Mouse (Mus musculus) spleen, adult 2 months (tissue): ENCODE data around the gene Hip1r.

Source experiments
- CTCF ChIP-seq: fragments of 200-500 bp; IDR thresholded peaks from 2 replicates; pipeline ENCODE4 v1.5.1; 2011; ENCODE audit warnings: mild to moderate bottlenecking, inconsistent platforms; ENCODE audit not compliant: insufficient read depth, insufficient read length, insufficient replicate concordance; ENCODE audit errors: extremely low read depth
- POLR2A ChIP-seq: fragments of 200-500 bp; IDR thresholded peaks from 2 replicates; pipeline ENCODE4 v1.6.1; 2011; ENCODE audit warnings: low read depth, low read length, inconsistent platforms

DNA sequence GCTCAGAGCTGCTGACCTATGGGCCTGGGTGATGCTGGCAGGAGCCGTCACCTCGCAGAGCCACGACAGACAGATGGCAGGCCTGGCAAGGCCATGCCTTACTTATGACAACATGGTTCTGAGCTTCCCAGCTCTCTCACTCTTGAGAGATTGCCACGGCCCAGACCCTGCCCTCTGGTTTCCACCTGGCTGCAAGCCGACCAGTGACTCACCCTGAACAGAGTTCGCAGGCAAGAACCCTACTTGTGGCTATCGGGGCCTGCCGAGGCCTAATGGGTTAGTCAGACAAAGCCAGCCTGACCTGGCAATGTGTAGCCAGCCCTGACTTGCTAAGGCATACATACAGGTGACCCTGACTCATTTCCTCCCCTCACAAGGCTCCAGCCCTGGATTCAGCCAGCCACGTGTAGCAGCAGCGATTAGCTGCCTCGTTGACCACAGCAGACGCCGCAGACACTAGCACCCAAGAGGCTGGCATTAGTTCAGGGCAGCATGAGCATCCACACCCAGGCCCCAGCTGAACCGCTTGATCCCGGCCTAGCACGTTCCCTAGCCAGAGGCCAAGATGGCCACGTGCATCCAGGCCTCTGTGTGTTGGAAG lies 33.6 kb downstream of the Hip1r start:
- no peak for TF ChIP-seq CTCF
- TF ChIP-seq POLR2A = no peak
